Mouse (Mus musculus): ENCODE measurements around the gene Cybrd1. TPM values are rescaled to one million over a fixed set of nuclear protein-coding genes. Genes with fewer than 3 reads are reported as not detected.

Gene Cybrd1
- polyA plus RNA-seq, 1 experiment from 2014 or later = 1.2 TPM

DNA sequence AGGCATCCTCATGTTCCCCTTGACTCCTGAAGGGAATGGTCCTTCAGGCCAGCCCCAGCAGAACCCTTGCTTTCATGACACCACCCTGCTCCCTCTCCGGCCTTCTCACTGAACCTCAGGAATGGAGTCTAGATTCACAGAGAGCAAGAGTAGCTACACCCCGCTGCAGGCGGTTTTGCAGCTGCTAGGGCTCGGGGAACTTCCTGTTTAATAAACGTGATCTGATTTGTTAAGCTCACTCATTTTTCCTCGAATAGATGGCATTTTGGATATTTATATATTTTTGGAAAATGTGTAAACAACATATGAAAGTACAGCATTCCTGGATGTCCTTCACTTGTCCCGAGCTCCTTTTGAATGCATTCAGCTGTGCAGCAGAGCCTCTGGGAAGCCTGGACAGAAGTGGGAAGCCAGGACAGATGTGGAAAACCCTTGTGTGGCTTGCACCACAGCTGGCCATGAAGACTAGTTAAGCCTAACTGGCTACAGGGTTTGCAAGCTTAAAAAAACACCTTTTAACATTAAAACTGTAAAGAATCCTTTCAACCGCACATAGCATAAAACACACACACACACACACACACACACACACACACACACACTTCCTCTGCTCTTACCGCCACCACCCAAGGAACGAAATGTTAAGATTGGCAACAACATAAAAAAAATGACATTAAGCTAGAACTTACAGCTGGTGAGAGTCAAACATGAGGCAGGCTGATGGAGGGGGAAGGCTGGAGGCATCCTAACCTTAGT, 10.2 kb downstream of the Cybrd1 start:
- ATAC-seq (ENCODE audit: insufficient read depth) (peak; percentile 54; the same call in 1 of the 2 replicates), DNase-seq (peak; percentile 57)
- Histone ChIP-seq H3K27ac (ENCODE audit: low read depth) (no peak overlapping the region), H3K36me3 (ENCODE audit: insufficient read depth) (no peaks in the 10 kb centered on the region), H3K4me3 (ENCODE audit: low read depth, low read length) (no peak overlapping the region), H3K4me1 (ENCODE audit: insufficient read depth) (peaks cover 5% of the 10 kb centered on the region), H3K9me3 (ENCODE audit: low read depth, low read length) (no peaks in the 10 kb centered on the region), H3K9ac (no peak overlapping the region), H3K4me2 (no peak overlapping the region), H3K27me3 (ENCODE audit: insufficient read depth, low read length) (no peaks in the 10 kb centered on the region)
- 34% methylated on average over 10 of the region's 10 CpGs for WGBS
- TF ChIP-seq CTCF (IDR thresholded peaks at IDR 0.05; ENCODE audit: low read depth) = no peak

DNA sequence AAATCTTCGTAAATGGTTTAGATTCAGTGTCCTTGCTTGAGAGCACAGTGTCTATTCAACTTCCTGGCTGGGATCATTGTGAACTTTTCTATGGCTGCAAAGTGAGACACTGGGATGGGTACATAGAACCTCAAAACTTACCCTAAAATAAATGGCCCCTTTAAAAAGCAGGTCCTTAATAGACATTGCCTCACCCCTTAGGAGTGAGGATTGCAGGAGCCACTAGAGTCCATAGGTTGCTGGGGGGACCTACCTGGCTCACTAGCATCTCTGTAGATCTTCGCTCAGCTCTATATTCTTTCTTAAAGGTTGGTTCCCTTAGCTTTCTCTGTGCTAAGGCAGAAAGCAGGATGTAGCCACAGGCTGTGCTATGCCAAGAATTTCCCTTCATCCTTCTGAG, 12.6 kb downstream of the Cybrd1 start:
- no peak for TF ChIP-seq CTCF (IDR thresholded peaks at IDR 0.05; ENCODE audit: low read depth)
- ATAC-seq (ENCODE audit: insufficient read depth) (no peak), DNase-seq (no peak)
- Histone ChIP-seq H3K27me3 (ENCODE audit: insufficient read depth, low read length) (no peaks in the 10 kb centered on the region), H3K9ac (no peak overlapping the region), H3K36me3 (ENCODE audit: insufficient read depth) (no peaks in the 10 kb centered on the region), H3K4me1 (ENCODE audit: insufficient read depth) (peaks cover 5% of the 10 kb centered on the region), H3K27ac (ENCODE audit: low read depth) (no peak overlapping the region), H3K4me2 (no peak overlapping the region), H3K9me3 (ENCODE audit: low read depth, low read length) (no peaks in the 10 kb centered on the region), H3K4me3 (ENCODE audit: low read depth, low read length) (no peak overlapping the region)
- 88% methylated on average over 2 of the region's 2 CpGs for WGBS

DNA sequence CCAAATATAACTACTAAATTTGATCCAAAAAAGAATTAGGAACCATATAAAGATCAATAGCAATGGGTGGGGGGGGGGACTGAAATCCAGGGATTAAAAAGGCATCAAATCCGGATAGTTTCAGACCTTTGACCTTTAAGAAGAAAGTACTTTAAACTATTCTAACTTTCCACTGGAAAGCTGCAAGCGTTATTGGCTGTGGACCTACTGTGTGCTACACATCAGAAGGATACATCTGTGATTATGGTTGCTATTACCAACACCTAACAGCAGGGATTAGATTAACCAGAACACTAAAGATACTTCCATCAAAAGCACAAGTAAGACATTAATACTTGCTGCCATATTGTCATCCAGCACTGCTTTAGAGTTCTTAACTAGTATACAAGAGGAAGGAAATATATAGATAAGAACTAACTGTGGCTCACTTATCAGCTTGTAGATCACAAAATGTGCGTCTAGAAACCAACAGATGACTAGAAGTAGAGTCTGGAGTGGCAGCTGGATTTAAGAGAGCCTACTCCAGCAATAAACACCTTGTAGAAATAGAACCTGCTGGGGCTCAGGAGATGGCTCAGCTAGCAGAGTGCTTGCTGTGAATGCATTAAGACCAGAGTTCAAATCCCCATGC, 14.3 kb downstream of the Cybrd1 start:
- H3K4me1 ChIP-seq (ENCODE audit: insufficient read depth) = peaks cover 5% of the 10 kb centered on the region
- no peak overlapping the region for H3K27ac ChIP-seq (ENCODE audit: low read depth)
- 65% methylated on average over 3 of the region's 3 CpGs for WGBS
- no peak overlapping the region for H3K9ac ChIP-seq
- H3K9me3 ChIP-seq (ENCODE audit: low read depth, low read length) = no peaks in the 10 kb centered on the region
- ATAC-seq (ENCODE audit: insufficient read depth) = no peak
- H3K4me3 ChIP-seq (ENCODE audit: low read depth, low read length) = no peak overlapping the region
- H3K36me3 ChIP-seq (ENCODE audit: insufficient read depth) = no peaks in the 10 kb centered on the region
- TF ChIP-seq CTCF (IDR thresholded peaks at IDR 0.05; ENCODE audit: low read depth) = no peak
- no peak for DNase-seq
- no peak overlapping the region for H3K4me2 ChIP-seq
- no peaks in the 10 kb centered on the region for H3K27me3 ChIP-seq (ENCODE audit: insufficient read depth, low read length)

DNA sequence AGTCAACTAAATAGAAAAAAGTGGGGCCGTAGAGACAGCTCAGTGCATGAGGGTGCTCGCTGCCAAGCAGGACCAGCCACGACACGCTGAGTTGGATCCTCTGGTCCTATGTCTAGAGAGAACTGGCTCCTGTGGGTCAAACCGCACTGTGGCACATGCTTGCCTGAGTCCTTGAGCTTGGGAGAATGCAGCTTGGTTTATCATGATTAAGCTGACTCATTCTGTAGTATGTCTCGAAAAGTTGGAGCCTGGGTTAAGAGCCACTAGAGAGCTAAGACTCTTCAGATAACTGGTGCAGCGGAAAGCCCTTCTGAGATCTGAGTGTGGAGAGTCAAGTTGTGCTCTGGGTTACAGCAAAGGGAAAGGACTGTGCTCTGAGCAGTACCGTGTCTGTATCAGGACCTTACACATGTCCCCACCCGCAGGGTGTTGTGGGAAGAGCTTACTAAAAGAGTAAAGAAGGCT, 16.4 kb downstream of the Cybrd1 start:
- Histone ChIP-seq H3K4me1 (ENCODE audit: insufficient read depth) (no peaks in the 10 kb centered on the region), H3K4me2 (no peak overlapping the region), H3K36me3 (ENCODE audit: insufficient read depth) (no peaks in the 10 kb centered on the region), H3K27ac (ENCODE audit: low read depth) (0 out of 2 replicates have a peak overlapping the region, but pooled peaks have one; percentile 61), H3K27me3 (ENCODE audit: insufficient read depth, low read length) (no peaks in the 10 kb centered on the region), H3K4me3 (ENCODE audit: low read depth, low read length) (no peak overlapping the region), H3K9me3 (ENCODE audit: low read depth, low read length) (no peaks in the 10 kb centered on the region), H3K9ac (no peak overlapping the region)
- 68% methylated on average over 9 of the region's 9 CpGs for WGBS
- ATAC-seq (ENCODE audit: insufficient read depth) (peak; percentile 84), DNase-seq (peak; percentile 66)
- no peak for TF ChIP-seq CTCF (IDR thresholded peaks at IDR 0.05; ENCODE audit: low read depth)

DNA sequence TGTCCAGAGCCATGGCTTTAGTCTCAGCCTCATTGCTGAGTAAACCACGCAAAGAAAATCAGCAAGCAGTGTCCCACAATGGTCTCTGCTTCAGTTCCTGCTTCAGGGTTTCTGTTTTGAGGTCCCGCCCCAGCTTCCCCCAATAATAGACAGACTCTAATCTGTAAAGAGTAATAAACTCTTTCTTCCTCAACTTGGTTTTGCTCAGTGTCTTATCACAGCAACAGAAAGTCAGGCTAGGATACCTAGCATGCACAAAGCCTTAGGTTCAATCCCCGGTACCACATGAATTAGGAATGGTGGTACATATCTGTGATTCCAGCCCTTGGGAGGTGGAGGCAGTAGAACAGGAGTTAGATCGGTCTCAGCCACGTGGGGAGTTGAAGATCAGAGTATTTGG, 17.1 kb downstream of the Cybrd1 start:
- Histone ChIP-seq H3K27me3 (ENCODE audit: insufficient read depth, low read length) (no peaks in the 10 kb centered on the region), H3K27ac (ENCODE audit: low read depth) (no peak overlapping the region)

DNA sequence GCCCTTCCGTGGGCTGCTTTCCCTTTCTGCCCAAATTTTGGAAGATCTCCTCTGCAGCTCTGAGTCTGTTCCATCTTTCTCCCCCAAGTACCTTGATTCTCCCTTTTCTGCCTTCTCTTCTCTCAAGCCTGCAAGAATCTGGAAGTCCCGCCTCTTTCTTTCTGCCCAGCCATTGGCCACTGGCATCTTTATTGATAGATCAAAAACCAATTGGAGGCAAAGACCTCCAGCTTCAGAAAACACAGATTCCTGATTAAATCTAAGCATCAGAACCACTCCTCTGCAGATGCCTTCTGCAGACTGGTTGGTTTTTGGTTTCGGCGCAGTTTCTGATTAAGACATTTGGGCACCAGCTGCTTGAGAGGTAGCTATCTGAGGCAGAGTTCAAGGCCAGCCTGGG, 22.9 kb downstream of the Cybrd1 start:
- 71% methylated on average over 4 of the region's 4 CpGs for WGBS
- DNase-seq = no peak
- H3K36me3 ChIP-seq (ENCODE audit: insufficient read depth) = no peaks in the 10 kb centered on the region

More for the DNA sequence above, 17.1 kb downstream of the Cybrd1 start:
- no peak for DNase-seq
- H3K4me1 ChIP-seq (ENCODE audit: insufficient read depth) = no peaks in the 10 kb centered on the region
- no peaks in the 10 kb centered on the region for H3K36me3 ChIP-seq (ENCODE audit: insufficient read depth)
- ATAC-seq (ENCODE audit: insufficient read depth) = 0 out of 2 replicates have a peak, but pooled peaks have one; percentile 11
- no peaks in the 10 kb centered on the region for H3K9me3 ChIP-seq (ENCODE audit: low read depth, low read length)
- no peak overlapping the region for H3K4me3 ChIP-seq (ENCODE audit: low read depth, low read length)
- H3K4me2 ChIP-seq = no peak overlapping the region
- H3K9ac ChIP-seq = no peak overlapping the region
- TF ChIP-seq CTCF (IDR thresholded peaks at IDR 0.05; ENCODE audit: low read depth) = no peak
- 70% methylated on average over 5 of the region's 5 CpGs for WGBS

DNA sequence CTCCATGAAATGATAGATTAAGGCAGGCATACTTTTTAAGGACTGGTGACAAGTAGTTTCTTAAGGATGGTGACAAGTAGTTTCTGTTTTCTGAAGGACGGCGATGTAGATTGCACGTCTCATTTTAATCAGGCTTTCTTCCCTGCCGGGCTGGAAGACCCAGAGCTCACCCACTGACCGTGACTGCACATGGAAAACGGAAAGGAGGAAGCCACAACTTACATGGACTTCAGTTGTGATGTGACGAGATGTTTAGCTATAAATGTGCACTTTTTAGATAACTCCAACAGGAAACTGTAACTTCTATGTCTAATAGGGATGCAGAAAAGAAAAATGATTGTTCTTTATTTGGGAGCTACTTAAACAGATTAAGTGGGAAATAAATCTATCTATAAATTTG, 24.7 kb downstream of the Cybrd1 start:
- H3K9me3 ChIP-seq (ENCODE audit: low read depth, low read length) = no peaks in the 10 kb centered on the region
- no peak for TF ChIP-seq CTCF (IDR thresholded peaks at IDR 0.05; ENCODE audit: low read depth)
- H3K27me3 ChIP-seq (ENCODE audit: insufficient read depth, low read length) = no peaks in the 10 kb centered on the region
- H3K27ac ChIP-seq (ENCODE audit: low read depth) = no peak overlapping the region
- H3K4me2 ChIP-seq = no peak overlapping the region
- no peaks in the 10 kb centered on the region for H3K4me1 ChIP-seq (ENCODE audit: insufficient read depth)
- H3K9ac ChIP-seq = no peak overlapping the region
- 14% methylated on average over 7 of the region's 7 CpGs for WGBS
- no peak for DNase-seq
- ATAC-seq (ENCODE audit: insufficient read depth) = no peak
- no peaks in the 10 kb centered on the region for H3K36me3 ChIP-seq (ENCODE audit: insufficient read depth)
- no peak overlapping the region for H3K4me3 ChIP-seq (ENCODE audit: low read depth, low read length)

More for the DNA sequence above, 22.9 kb downstream of the Cybrd1 start:
- H3K4me2 ChIP-seq = no peak overlapping the region
- no peak overlapping the region for H3K27ac ChIP-seq (ENCODE audit: low read depth)
- no peaks in the 10 kb centered on the region for H3K4me1 ChIP-seq (ENCODE audit: insufficient read depth)
- no peaks in the 10 kb centered on the region for H3K9me3 ChIP-seq (ENCODE audit: low read depth, low read length)
- no peak for TF ChIP-seq CTCF (IDR thresholded peaks at IDR 0.05; ENCODE audit: low read depth)
- H3K4me3 ChIP-seq (ENCODE audit: low read depth, low read length) = no peak overlapping the region
- no peak overlapping the region for H3K9ac ChIP-seq
- no peak for ATAC-seq (ENCODE audit: insufficient read depth)
- no peaks in the 10 kb centered on the region for H3K27me3 ChIP-seq (ENCODE audit: insufficient read depth, low read length)

Measured in lung, embryonic 14.5 days (tissue).